Mouse (Mus musculus) large intestine, adult 2 months (tissue): Measurements from ENCODE around the gene Fcgrt. TPM values are rescaled to one million over a fixed set of nuclear protein-coding genes. Genes with fewer than 3 reads are reported as not detected.
"Not testable (repeated sequence)": the region's sequence is repeated elsewhere in the genome, so short reads cannot be mapped to it uniquely, and the experiment has no call there.

Source experiments
- DNase-seq: peaks from one replicate; pipeline ENCODE4 v3.0.0-alpha.2; 2012; ENCODE audit warnings: low read depth, low spot score
- WGBS: fragments of 180-500 bp; shearing (Covaris S2); methylation state at CpG from one replicate; pipeline ENCODE4 v1.1.7; 2018; 5-methylcytosine and 5-hydroxymethylcytosine counted together
- polyA plus RNA-seq: library from polyadenylated mRNA; depleted of rRNA; stranded (reverse); fragments of >200 nt; gene quantifications from 2 replicates; pipeline ENCODE4 v1.2.3, GENCODE M21; 2012

The Fcgrt gene
- polyA plus RNA-seq, 1 experiment: 75.3 TPM

GRCm38 (mm10) chr7:45118336-45118735 is 14.7 kb upstream of the Fcgrt start:
- 69% methylated on average over 6 of the region's 6 CpGs for WGBS
- DNase-seq: no peak

- no peak for DNase-seq
- WGBS: 81% methylated on average over 8 of the region's 8 CpGs
Observed at GRCm38 (mm10) chr7:45117566-45117965, 13.9 kb upstream of the Fcgrt start.

GRCm38 (mm10) chr7:45113476-45113875 is 9.8 kb upstream of the Fcgrt start:
- no peak for DNase-seq
- WGBS: 82% methylated on average over 2 of the region's 2 CpGs

GRCm38 (mm10) chr7:45112529-45112928 is 8.9 kb upstream of the Fcgrt start:
- DNase-seq: no peak
- 49% methylated on average over 3 of the region's 3 CpGs for WGBS

GRCm38 (mm10) chr7:45111940-45112339 is 8.3 kb upstream of the Fcgrt start:
- no peak for DNase-seq
- 52% methylated on average over 2 of the region's 2 CpGs for WGBS

GRCm38 (mm10) chr7:45110089-45110488 is 6.4 kb upstream of the Fcgrt start:
- WGBS: 85% methylated on average over 4 of the region's 4 CpGs
- DNase-seq: not testable (repeated sequence)

GRCm38 (mm10) chr7:45107052-45107645 is 3.5 kb upstream of the Fcgrt start:
- DNase-seq: no peak
- 81% methylated on average over 5 of the region's 5 CpGs for WGBS

- DNase-seq: no peak
- 84% methylated on average over 6 of the region's 6 CpGs for WGBS
Observed at GRCm38 (mm10) chr7:45106441-45106840, 2.8 kb upstream of the Fcgrt start.

- 27% methylated on average over 8 of the region's 8 CpGs for WGBS
- no peak for DNase-seq
Observed at GRCm38 (mm10) chr7:45105491-45105890, 1.8 kb upstream of the Fcgrt start.

GRCm38 (mm10) chr7:45104941-45105340 is 1.3 kb upstream of the Fcgrt start:
- no peak for DNase-seq
- WGBS: 78% methylated on average over 5 of the region's 5 CpGs

- WGBS: 16% methylated on average over 9 of the region's 9 CpGs
- no peak for DNase-seq
Observed at GRCm38 (mm10) chr7:45102940-45103585, 588 bp downstream of the Fcgrt start.

GRCm38 (mm10) chr7:45102441-45102840 is 1.2 kb downstream of the Fcgrt start:
- WGBS: 39% methylated on average over 11 of the region's 11 CpGs
- no peak for DNase-seq

- no peak for DNase-seq
- 91% methylated on average over 6 of the region's 6 CpGs for WGBS
Observed at GRCm38 (mm10) chr7:45100046-45100445, 3.6 kb downstream of the Fcgrt start.

GRCm38 (mm10) chr7:45098541-45099240 is 5.0 kb downstream of the Fcgrt start:
- WGBS: 89% methylated on average over 8 of the region's 8 CpGs
- DNase-seq: no peak

GRCm38 (mm10) chr7:45097479-45097878 is 6.2 kb downstream of the Fcgrt start:
- WGBS: 58% methylated on average over 6 of the region's 6 CpGs
- no peak for DNase-seq

- WGBS: 97% methylated on average over 14 of the region's 14 CpGs
- DNase-seq: not testable (repeated sequence)
Observed at GRCm38 (mm10) chr7:45095965-45096364, 7.7 kb downstream of the Fcgrt start.

- whole genome bisulfite sequencing: 75% methylated on average over 6 of the region's 6 CpGs
- DNase-seq: no peak
Observed at GRCm38 (mm10) chr7:45095367-45095766, 8.3 kb downstream of the Fcgrt start.

- 63% methylated on average over 7 of the region's 7 CpGs for WGBS
- no peak for DNase-seq
Observed at GRCm38 (mm10) chr7:45094121-45094520, 9.5 kb downstream of the Fcgrt start.

GRCm38 (mm10) chr7:45093516-45093905 is 10.1 kb downstream of the Fcgrt start:
- DNase-seq: no peak

GRCm38 (mm10) chr7:45092828-45093515 is 10.7 kb downstream of the Fcgrt start:
- DNase-seq: no peak
- WGBS: 68% methylated on average over 12 of the region's 12 CpGs

More at GRCm38 (mm10) chr7:45093516-45093905, 10.1 kb downstream of the Fcgrt start:
- WGBS: 40% methylated on average over 18 of the region's 18 CpGs
